Mouse (Mus musculus): Measurements from ENCODE around the gene Ryr2. TPM values are rescaled to one million over a fixed set of nuclear protein-coding genes. Genes with fewer than 3 reads are reported as not detected.

The Ryr2 gene
- total and polyA plus RNA-seq, 3 experiments, result 127 to 1,020 (median 877) TPM

- Histone ChIP-seq H3K9ac (ENCODE audit: low read depth, low read length) (no peak overlapping the region), H3K4me3 (no peak overlapping the region), H3K36me3 (ENCODE audit: control insufficient read depth, insufficient read depth, low read length) (peaks cover 10% of the 10 kb centered on the region), H3K27ac (no peak overlapping the region), H3K4me1 (ENCODE audit: control insufficient read depth, insufficient read depth, low read length) (peaks cover 3% of the 10 kb centered on the region; the same call in 1 of the 2 replicates), H3K79me2 (replicated peaks; ENCODE audit: control insufficient read depth, insufficient read depth, low read length) (no peaks in the 10 kb centered on the region; the same call in 1 of the 2 replicates), H3K27me3 (ENCODE audit: control insufficient read depth, insufficient read depth, low read length) (no peaks in the 10 kb centered on the region)
- intact Hi-C loops (cut with DNase I), result no loop called here
- TF ChIP-seq EP300 (IDR thresholded peaks at IDR 0.05; ENCODE audit: insufficient read depth, low read depth, low read length) (no peak), POLR2A (IDR thresholded peaks at IDR 0.05; ENCODE audit: insufficient read depth, low read depth, low read length) (no peak), CTCF (IDR thresholded peaks at IDR 0.05) (no peak)
- WGBS, result 74% methylated on average over 1 of the region's 1 CpGs
- DNase-seq, result no peak
Observed at GRCm38 (mm10) chr13:11920495-11920894, 186.2 kb downstream of the Ryr2 start.

- 63% methylated on average over 6 of the region's 6 CpGs for WGBS
- H3K4me3 ChIP-seq, result no peak overlapping the region
- no peaks in the 10 kb centered on the region for H3K27me3 ChIP-seq (ENCODE audit: control insufficient read depth, insufficient read depth, low read length)
- H3K4me1 ChIP-seq (ENCODE audit: control insufficient read depth, insufficient read depth, low read length), result no peaks in the 10 kb centered on the region; the same call in 1 of the 2 replicates
- TF ChIP-seq EP300 (IDR thresholded peaks at IDR 0.05; ENCODE audit: insufficient read depth, low read depth, low read length) (no peak), CTCF (IDR thresholded peaks at IDR 0.05) (no peak), POLR2A (IDR thresholded peaks at IDR 0.05; ENCODE audit: insufficient read depth, low read depth, low read length) (no peak)
- no peak for DNase-seq
- no peak overlapping the region for H3K27ac ChIP-seq
- intact Hi-C loops (cut with DNase I), result no loop called here
- no peaks in the 10 kb centered on the region for H3K79me2 ChIP-seq (replicated peaks; ENCODE audit: control insufficient read depth, insufficient read depth, low read length)
- H3K9ac ChIP-seq (ENCODE audit: low read depth, low read length), result no peak overlapping the region
- H3K36me3 ChIP-seq (ENCODE audit: control insufficient read depth, insufficient read depth, low read length), result peaks cover 10% of the 10 kb centered on the region
Observed at GRCm38 (mm10) chr13:11919448-11919847, 187.3 kb downstream of the Ryr2 start.

GRCm38 (mm10) chr13:11915619-11916018 is 191.1 kb downstream of the Ryr2 start:
- intact Hi-C loops (cut with DNase I), result no loop called here
- Histone ChIP-seq H3K79me2 (replicated peaks; ENCODE audit: control insufficient read depth, insufficient read depth, low read length) (no peaks in the 10 kb centered on the region), H3K27ac (no peak overlapping the region), H3K9ac (ENCODE audit: low read depth, low read length) (no peak overlapping the region), H3K4me3 (no peak overlapping the region), H3K27me3 (ENCODE audit: control insufficient read depth, insufficient read depth, low read length) (no peaks in the 10 kb centered on the region), H3K36me3 (ENCODE audit: control insufficient read depth, insufficient read depth, low read length) (peaks cover 12% of the 10 kb centered on the region), H3K4me1 (ENCODE audit: control insufficient read depth, insufficient read depth, low read length) (peaks cover 2% of the 10 kb centered on the region; the same call in 1 of the 2 replicates)
- 13% methylated on average over 2 of the region's 2 CpGs for WGBS
- TF ChIP-seq CTCF (IDR thresholded peaks at IDR 0.05) (no peak), EP300 (IDR thresholded peaks at IDR 0.05; ENCODE audit: insufficient read depth, low read depth, low read length) (no peak), POLR2A (IDR thresholded peaks at IDR 0.05; ENCODE audit: insufficient read depth, low read depth, low read length) (no peak)
- DNase-seq, result no peak

GRCm38 (mm10) chr13:11914682-11915081 is 192.1 kb downstream of the Ryr2 start:
- intact Hi-C loops (cut with DNase I), result no loop called here
- H3K4me3 ChIP-seq, result no peak overlapping the region
- WGBS, result 22% methylated on average over 3 of the region's 3 CpGs

GRCm38 (mm10) chr13:11912208-11912607 is 194.5 kb downstream of the Ryr2 start:
- Histone ChIP-seq H3K27ac (no peak overlapping the region), H3K4me1 (ENCODE audit: control insufficient read depth, insufficient read depth, low read length) (peaks cover 6% of the 10 kb centered on the region; the same call in 1 of the 2 replicates), H3K27me3 (ENCODE audit: control insufficient read depth, insufficient read depth, low read length) (no peaks in the 10 kb centered on the region), H3K79me2 (replicated peaks; ENCODE audit: control insufficient read depth, insufficient read depth, low read length) (no peaks in the 10 kb centered on the region), H3K36me3 (ENCODE audit: control insufficient read depth, insufficient read depth, low read length) (peaks cover 11% of the 10 kb centered on the region; the same call in 1 of the 2 replicates), H3K9ac (ENCODE audit: low read depth, low read length) (no peak overlapping the region), H3K4me3 (no peak overlapping the region)
- no peak for TF ChIP-seq POLR2A (IDR thresholded peaks at IDR 0.05; ENCODE audit: insufficient read depth, low read depth, low read length)
- WGBS, result 67% methylated on average over 2 of the region's 2 CpGs
- DNase-seq, result no peak
- intact Hi-C loops (cut with DNase I), result no loop called here

More at GRCm38 (mm10) chr13:11914682-11915081, 192.1 kb downstream of the Ryr2 start:
- Histone ChIP-seq H3K27ac (no peak overlapping the region), H3K9ac (ENCODE audit: low read depth, low read length) (no peak overlapping the region), H3K79me2 (replicated peaks; ENCODE audit: control insufficient read depth, insufficient read depth, low read length) (no peaks in the 10 kb centered on the region), H3K4me1 (ENCODE audit: control insufficient read depth, insufficient read depth, low read length) (peaks cover 3% of the 10 kb centered on the region; the same call in 1 of the 2 replicates), H3K27me3 (ENCODE audit: control insufficient read depth, insufficient read depth, low read length) (no peaks in the 10 kb centered on the region), H3K36me3 (ENCODE audit: control insufficient read depth, insufficient read depth, low read length) (peaks cover 9% of the 10 kb centered on the region; the same call in 1 of the 2 replicates)
- DNase-seq, result no peak
- TF ChIP-seq CTCF (IDR thresholded peaks at IDR 0.05) (no peak), EP300 (IDR thresholded peaks at IDR 0.05; ENCODE audit: insufficient read depth, low read depth, low read length) (no peak), POLR2A (IDR thresholded peaks at IDR 0.05; ENCODE audit: insufficient read depth, low read depth, low read length) (no peak)

- no peaks in the 10 kb centered on the region for H3K27me3 ChIP-seq (ENCODE audit: control insufficient read depth, insufficient read depth, low read length)
- intact Hi-C loops (cut with DNase I), result no loop called here
- TF ChIP-seq EP300 (IDR thresholded peaks at IDR 0.05; ENCODE audit: insufficient read depth, low read depth, low read length) (no peak), POLR2A (IDR thresholded peaks at IDR 0.05; ENCODE audit: insufficient read depth, low read depth, low read length) (no peak), CTCF (IDR thresholded peaks at IDR 0.05) (no peak)
- no peak for DNase-seq
- peaks cover 16% of the 10 kb centered on the region for H3K36me3 ChIP-seq (ENCODE audit: control insufficient read depth, insufficient read depth, low read length)
- H3K79me2 ChIP-seq (replicated peaks; ENCODE audit: control insufficient read depth, insufficient read depth, low read length), result no peaks in the 10 kb centered on the region
- no peak overlapping the region for H3K4me3 ChIP-seq
- no peak overlapping the region for H3K9ac ChIP-seq (ENCODE audit: low read depth, low read length)
- WGBS, result 64% methylated on average over 4 of the region's 4 CpGs
- H3K27ac ChIP-seq, result no peak overlapping the region
- peaks cover 6% of the 10 kb centered on the region; the same call in 1 of the 2 replicates for H3K4me1 ChIP-seq (ENCODE audit: control insufficient read depth, insufficient read depth, low read length)
Observed at GRCm38 (mm10) chr13:11908123-11908522, 198.6 kb downstream of the Ryr2 start.
